Mouse (Mus musculus) activated CD4-positive, CD25-positive, alpha-beta regulatory T cell, adult 4 months (primary cell): ENCODE data around the gene Scn2b. TPM values are rescaled to one million over a fixed set of nuclear protein-coding genes. Genes with fewer than 3 reads are reported as not detected.
A peak's percentile ranks its signal among the peaks of the same experiment; 100 is the strongest.

ENCODE experiments used
- ATAC-seq: one replicate; pipeline ENCODE4 v1.8.0; 2017
- polyA plus RNA-seq, 2 experiments: library from polyadenylated mRNA; unstranded; fragments of 100-300 nt; shearing (Covaris generic); gene quantifications; one replicate each; pipeline ENCODE4 v1.2.1; 2017

Gene Scn2b
- polyA plus RNA-seq, 2 experiments from 2014 or later, result 0.19 to 0.42 TPM

GRCm38 (mm10) chr9:45119954-45120530 lies 2.5 kb downstream of the Scn2b start:
- ATAC-seq, result no peak

- ATAC-seq, result no peak
Measured at GRCm38 (mm10) chr9:45120567-45120966, 3.0 kb downstream of the Scn2b start.

DNA sequence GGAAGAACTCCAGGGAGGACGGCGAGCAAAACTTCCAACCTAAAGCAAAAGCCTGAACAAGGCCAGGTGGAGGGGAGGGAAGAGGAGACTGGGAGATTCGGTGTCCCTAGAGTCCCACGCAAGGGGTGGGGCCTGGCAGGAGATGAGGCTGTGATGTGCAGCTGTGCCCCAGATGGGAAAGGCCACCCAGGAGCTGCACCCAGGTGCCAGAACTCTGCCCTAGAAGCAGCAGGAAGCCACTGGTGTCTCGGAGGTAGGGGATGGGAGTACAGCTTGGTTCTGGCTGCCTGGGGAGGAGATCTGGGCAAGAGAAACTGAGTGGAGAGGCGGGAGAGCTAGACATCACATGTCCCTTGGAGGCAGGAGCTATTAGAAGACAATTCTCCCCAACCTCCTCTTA lies 3.4 kb downstream of the Scn2b start:
- ATAC-seq, result no peak

DNA sequence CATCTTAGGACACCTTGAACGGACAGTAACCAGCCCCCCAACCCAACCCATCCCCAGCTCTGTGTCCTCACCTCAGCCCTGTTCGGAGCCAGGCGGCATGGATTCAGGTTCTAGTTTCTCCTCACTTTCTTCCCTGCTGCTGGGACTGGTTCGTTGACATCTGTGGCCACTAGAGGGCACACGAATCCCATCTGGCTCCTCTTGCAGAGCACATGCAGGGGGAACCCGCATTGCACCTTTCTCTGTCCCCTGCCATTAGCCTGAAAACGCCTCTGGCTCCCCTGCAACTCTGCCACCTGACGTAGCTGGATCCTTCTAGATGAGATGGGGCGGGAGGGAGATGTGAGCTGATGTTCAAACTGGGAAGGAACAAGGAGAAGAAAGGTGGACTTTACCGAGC lies 4.2 kb downstream of the Scn2b start:
- ATAC-seq, result peak; percentile 59

GRCm38 (mm10) chr9:45122209-45122761 lies 4.7 kb downstream of the Scn2b start:
- peak; percentile 84 for ATAC-seq

DNA sequence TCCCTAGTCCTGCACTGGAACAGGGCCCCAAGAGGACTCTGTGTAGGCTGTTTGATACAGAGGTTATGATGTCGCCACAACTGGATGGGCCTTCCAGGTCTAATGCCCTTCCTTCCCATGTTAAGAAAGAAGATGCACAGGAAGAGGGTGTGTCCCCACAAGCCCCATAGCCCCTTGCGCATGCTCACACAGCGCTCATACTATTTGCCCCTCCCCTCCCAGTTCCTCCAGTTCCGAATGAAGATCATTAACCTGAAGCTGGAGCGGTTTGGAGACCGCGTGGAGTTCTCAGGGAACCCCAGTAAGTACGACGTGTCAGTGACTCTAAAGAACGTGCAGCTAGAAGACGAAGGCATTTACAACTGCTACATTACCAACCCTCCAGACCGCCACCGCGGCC lies 7.6 kb downstream of the Scn2b start:
- ATAC-seq, result no peak

GRCm38 (mm10) chr9:45126941-45127340 lies 9.4 kb downstream of the Scn2b start:
- peak; percentile 57 for ATAC-seq

GRCm38 (mm10) chr9:45130119-45130518 lies 12.5 kb downstream of the Scn2b start:
- no peak for ATAC-seq

DNA sequence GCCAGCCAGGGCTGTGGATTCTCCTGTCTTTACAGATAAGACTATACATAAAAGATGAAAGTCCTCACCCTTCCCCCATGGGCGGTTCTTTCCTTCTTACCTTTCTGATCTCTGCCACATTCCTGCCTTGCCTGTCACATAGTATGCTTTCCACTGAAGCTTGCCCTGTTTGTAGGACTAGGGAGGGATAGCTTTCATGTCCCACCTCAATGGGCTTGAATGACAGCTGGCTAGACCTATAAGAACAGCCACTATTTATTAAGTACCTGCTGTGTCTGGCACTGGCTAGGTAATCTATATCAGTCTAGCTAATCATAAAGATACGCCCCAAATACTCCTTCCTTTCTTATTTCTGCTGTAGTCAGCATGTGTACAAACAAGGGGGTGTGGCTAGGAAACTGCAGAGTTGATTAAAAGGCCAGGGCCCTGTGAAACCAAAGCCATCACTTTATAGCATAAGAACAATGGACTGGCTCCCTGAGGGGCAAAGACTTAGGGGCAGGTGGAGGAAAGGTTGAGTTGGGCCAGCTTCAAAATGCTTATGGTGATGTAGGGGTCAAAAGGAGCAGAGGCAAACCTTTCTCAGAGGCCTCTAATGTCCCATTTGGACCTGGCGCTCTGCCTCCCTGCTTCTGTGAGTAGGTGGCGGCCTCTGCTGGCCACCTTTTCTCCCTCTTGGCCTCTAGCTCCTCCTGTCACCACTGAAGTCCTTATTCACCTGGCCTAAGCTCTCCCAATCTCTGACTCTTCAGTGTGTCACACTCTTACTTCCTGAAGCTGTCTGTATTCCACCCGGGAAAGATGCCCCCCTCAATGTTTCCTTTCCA lies 16.1 kb downstream of the Scn2b start:
- peak; percentile 60 for ATAC-seq

- no peak for ATAC-seq
Measured at GRCm38 (mm10) chr9:45136442-45137169, 19.0 kb downstream of the Scn2b start.

- peak; percentile 51 for ATAC-seq
Measured at GRCm38 (mm10) chr9:45138191-45139032, 20.8 kb downstream of the Scn2b start, which contains the start of gene Scn4b. Gene Scn4b (plus strand): TSS chr9:45138395.

GRCm38 (mm10) chr9:45139082-45139481 lies 21.5 kb downstream of the Scn2b start:
- no peak for ATAC-seq

GRCm38 (mm10) chr9:45140945-45141344 lies 23.4 kb downstream of the Scn2b start:
- ATAC-seq, result no peak

- ATAC-seq, result no peak
Measured at GRCm38 (mm10) chr9:45142686-45143085, 25.1 kb downstream of the Scn2b start.

DNA sequence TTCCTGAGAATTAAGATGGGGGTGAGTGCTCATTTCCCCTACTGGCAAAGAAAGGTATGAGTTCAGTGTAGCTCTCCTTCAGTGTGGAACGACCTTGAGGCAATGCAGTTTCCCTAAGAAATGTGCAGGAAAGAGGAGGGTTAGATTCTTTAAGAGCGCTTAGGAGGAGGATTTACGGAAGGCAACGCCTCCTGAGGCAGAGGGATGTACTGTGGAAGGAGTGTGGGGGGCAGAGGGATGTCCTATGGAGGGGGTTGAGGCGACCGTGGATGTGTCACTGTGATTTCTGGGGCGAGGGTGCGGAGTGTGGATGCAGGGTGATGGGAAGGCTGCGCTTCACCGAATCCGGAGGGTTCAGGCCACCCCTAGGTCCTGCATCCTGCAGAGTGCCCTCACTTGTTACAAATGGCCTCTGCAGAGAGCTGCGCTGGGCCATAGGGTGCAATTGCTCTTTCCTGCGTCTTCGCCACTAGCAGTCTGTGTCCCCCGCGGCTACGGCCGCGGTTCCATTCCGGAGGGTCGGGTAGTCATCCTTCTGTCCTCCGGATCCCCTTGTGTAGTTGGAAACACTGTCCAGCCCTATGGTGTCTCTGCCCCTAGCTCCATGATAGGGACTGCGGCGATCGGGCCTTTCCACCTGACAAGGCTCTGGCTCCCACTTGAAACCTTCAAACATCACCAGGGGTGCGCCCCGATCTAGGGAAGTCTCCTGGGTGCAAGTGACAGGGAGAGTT lies 28.1 kb downstream of the Scn2b start:
- no peak for ATAC-seq

DNA sequence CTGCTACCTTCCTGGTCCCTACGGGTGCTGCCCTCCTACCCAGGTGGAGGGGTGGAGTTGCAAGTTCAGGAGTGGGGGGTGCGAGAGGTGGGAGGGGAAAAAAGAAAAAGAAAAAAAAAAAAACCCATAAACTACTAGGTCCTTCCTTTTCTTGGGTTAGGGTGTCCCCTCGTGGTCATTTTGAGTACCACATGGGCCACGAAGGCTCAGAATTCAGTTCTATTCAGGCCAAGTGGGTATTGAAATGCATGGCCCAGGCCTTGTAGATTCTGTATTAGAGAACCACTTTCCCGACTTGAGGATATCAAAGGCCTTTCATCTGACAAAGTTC lies 28.6 kb downstream of the Scn2b start:
- peak; percentile 19 for ATAC-seq

DNA sequence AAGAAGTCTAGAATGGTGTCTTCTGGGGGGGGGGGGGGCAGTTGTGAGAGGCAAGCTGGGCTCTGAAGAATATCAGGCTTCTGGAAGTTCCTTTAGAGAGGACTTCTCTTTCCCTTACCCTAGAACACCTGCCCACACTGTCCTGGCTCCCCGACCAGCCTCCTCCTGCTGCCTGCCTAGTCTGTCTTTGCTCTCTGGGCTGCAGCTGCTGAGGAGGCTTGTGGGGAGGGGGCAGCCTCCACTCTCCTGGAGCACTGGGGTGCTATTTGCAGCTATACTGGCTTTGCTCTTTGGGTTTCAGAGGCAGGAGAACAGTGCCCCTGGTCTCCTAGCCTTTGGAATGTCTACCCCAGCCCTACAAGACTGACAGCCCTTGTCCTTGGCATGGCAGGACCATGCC lies 33.4 kb downstream of the Scn2b start:
- ATAC-seq, result no peak

- no peak for ATAC-seq
Measured at GRCm38 (mm10) chr9:45153361-45153760, 35.8 kb downstream of the Scn2b start.

DNA sequence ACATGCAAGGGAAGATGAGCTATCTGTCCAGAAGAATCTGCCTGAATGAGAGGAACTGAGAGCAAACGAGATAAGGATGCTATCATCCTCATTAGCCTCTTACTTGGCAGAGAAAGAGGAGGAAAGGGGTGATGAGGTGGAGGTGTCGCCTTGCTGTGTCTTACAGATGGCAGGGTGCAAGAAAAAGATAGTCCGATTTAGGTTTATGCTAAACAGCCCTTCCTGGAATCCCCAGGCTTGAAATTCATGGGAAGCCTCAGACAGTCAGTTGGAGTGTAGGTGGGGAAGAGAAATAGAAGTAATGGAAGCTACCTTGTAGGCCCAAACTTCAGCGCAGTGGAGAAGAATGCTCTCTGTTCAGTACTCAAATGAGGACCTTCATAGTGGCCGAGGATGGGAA lies 50.3 kb downstream of the Scn2b start:
- ATAC-seq, result no peak

DNA sequence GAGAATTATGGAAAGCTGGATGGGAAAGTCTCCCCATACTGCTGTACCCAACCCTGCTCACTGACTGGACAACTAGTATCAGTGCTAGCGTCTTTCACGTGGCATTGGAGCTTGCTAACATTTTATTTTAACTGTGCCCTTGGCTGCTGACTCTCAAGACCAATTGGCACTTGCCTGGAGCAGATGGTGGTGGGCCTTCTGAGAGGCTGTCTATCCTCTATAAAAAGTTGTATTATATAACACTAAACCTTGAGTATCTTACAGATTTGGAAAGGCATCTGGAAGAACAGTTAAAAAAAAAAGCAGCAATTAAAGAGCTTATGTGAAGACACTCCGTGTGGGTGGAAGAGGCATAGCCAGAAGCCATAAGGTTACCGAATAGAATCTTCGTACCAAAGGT lies 52.6 kb downstream of the Scn2b start:
- ATAC-seq, result no peak

DNA sequence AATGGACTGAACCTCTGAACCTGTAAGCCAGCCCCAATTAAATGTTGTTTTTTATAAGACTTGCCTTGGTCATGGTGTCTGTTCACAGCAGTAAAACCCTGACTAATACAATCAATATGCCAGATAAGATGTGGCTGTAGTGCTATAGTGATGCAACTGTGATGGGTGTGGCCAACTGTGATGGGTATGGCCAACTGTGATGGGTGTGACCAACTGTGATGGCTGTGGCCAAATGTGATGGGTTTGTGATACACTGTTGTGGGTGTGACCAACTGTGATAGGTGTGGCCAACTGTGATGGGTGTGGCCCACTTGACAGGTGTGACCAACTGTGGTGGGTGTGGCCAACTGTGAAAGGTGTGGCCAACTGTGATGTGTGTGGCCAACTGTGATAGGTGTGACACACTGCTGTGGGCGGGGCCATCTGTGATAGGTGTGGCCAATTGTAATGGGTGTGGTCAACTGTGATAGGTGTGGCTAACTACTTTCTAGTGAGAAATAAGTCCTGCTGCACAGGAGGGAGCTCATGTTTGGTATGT lies 53.6 kb downstream of the Scn2b start:
- ATAC-seq, result no peak
